Mouse (Mus musculus) thymus, adult 2 months (tissue): ENCODE measurements around the gene Gm45785.

Experiments
- CTCF ChIP-seq: fragments of 200-500 bp; IDR thresholded peaks from 2 replicates; pipeline ENCODE4 v1.5.1; 2012; ENCODE audit warnings: mild to moderate bottlenecking, control low read depth, low read length, moderate library complexity, borderline replicate concordance; ENCODE audit not compliant: control insufficient read depth, poor library complexity, insufficient read depth; ENCODE audit errors: extremely low read depth
- POLR2A ChIP-seq: fragments of 200-500 bp; IDR thresholded peaks from 2 replicates; pipeline ENCODE4 v1.6.1; 2012; ENCODE audit warnings: mild to moderate bottlenecking, low read length, control low read depth, moderate library complexity; ENCODE audit not compliant: control insufficient read depth, poor library complexity, insufficient read depth; ENCODE audit errors: extremely low read depth

DNA sequence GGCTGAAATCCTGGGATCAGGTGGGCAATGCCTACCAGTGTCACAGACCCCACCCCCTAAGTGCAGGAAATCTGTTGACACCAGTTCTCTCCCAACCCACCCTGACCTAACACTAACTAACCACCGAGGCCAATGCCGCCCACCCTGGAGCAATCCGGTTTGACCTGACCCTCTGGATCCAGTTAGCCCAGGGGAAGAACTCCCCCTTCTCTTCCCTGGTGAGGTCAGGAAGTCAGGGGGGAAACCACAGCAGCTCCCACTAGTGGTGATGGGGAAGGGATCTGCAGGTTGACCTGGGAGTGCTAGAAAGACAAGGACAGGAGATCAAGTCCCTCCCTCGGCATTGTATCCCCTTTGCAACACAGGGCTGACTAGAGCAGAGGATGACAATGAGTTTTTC is 10.4 kb downstream of the Gm45785 start:
- TF ChIP-seq CTCF (no peak), POLR2A (no peak)
